Mouse (Mus musculus) frontal cortex, adult 2 months (tissue): ENCODE measurements at regions not wholly inside any gene's neighbourhood (a gene's known extent, or its start where the extent isn't known, plus 50 kb on each side); places are given as distances from the start of the nearest gene placed in this dataset.

Experiments used
- DNase-seq, 2 experiments: peaks; one replicate each; pipeline ENCODE4 v3.0.0; 2022; ENCODE audit warnings: low spot score in 1 of 2; ENCODE audit errors: extremely low spot score in 1 of 2

- DNase-seq, result no peak
These were observed 273.5 kb downstream of the Mex3b start for GRCm38 (mm10) chr7:83140658-83141057.

DNA sequence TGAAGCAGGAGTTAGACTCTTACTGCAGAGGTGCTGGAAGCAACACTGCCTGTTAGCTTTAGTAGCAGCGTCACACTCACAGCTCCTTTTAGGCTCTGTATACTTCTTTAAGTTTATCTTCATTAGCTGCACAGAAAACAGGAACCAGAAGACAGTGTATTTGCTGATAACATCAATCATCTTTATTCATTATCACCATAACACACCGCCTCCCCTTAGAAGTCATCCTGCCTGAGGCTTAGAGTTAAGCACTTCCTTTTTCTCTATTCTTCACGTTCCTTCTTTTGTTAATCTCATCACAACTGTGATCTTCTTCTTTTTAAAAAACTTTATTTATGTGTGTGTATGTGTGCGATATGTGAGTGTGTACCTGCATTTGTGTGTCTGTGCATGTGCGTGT is 276.9 kb downstream of the Mex3b start:
- DNase-seq, result no peak

GRCm38 (mm10) chr7:83145551-83145950 is 278.4 kb downstream of the Mex3b start:
- DNase-seq, result peak; percentile 16 to 18

DNA sequence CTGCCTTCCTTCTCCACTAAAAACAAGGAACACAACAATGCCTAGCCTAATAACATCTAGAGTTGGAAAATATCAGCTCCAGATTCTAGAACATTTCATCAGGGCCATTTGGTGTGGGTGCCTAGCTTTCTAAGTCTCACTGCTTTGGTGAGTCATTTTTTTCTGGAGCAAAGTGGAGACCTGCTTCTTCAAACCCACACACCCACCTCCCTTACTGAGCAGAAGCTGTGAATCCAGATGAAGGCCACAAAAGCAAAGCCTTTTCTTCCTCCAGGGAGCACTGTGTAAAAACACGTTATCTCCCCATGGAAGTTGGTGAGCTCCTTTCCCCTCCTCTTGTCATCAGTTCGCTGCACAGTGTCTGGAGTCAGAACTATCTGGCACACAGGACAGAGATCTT is 294.1 kb downstream of the Mex3b start:
- DNase-seq, result peak; percentile 20 to 58

GRCm38 (mm10) chr7:83162868-83163267 is 295.7 kb downstream of the Mex3b start:
- peak in 1 of 2 experiments; percentile 28 for DNase-seq

DNA sequence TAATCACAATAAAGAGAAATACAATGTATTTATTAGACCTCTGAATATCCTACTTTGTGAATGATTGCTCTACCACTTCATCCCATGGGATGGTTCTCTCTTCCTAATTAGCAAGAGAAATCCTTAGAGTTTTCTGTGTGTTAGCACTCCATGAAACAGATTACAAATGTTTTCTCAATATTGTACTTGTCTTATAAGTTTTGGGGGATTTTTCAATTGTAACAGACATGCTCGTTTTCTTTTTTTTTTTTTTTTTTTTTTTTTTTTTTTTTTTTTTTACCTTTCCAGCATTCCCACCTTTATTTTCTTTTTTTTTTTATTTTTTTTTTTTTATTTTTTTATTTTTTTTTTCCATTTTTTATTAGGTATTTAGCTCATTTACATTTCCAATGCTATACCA is 312.3 kb downstream of the Mex3b start:
- no peak for DNase-seq

GRCm38 (mm10) chr7:83186341-83186740 is 319.2 kb downstream of the Mex3b start:
- no peak for DNase-seq

DNA sequence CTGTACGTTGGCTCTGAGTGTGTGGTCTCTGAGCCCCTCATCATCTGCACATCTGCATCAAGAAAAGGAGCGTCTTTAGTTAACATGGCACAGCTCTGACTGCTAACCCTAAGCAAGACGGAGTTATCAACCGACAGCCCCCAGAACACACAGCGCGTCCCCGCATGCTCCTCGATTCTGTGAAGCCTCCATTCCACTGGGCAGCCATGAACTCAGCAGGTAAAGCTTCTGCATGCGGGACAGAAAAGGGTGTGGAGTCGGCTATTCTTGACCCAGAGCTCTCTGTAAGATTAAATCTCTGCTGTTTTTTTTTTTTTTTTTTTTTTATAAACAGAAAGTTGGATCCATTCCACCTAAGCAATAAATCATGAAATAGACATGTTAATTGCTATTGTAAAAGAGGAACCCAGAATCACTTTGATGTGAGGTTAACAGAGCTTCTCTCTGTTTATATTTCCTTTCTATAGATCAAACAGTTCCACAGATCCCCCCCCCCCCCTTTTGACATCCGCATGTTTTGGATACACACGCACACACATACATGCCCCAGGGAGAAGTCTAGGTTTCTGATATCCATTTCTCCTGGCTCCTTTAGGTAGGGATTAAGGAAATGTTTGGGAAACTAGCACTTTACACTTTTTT is 328.9 kb downstream of the Mex3b start:
- no peak for DNase-seq

- DNase-seq, result peak in 1 of 2 experiments; percentile 37
These were observed 330.4 kb downstream of the Mex3b start for GRCm38 (mm10) chr7:83197490-83197889.

DNA sequence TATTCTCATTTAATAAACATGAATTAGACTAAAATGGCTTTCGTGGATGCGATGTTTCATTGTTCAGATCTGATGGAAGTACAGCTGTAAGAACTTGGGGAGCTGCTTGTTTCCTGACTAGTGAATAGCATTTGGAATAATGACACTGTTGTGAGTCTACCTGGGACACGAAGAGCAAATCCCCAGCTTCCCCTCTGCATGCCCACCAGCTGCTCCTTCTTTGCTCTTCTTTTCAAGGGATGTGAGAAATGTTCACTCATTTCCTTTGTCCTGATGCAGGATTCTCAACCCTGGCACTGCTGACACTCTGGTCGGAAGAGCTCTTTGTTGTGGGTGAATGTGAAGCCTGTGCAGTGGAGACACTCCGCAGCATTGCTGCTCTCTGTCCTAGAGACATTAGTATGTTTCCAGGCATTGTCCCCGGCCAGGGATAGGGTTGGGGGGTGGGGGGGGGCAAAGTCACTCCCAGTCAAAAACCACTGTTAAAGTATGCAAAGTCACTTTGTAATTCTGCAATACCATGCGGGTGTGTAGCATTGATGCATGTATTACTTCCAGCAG is 334.1 kb downstream of the Mex3b start:
- no peak for DNase-seq

DNA sequence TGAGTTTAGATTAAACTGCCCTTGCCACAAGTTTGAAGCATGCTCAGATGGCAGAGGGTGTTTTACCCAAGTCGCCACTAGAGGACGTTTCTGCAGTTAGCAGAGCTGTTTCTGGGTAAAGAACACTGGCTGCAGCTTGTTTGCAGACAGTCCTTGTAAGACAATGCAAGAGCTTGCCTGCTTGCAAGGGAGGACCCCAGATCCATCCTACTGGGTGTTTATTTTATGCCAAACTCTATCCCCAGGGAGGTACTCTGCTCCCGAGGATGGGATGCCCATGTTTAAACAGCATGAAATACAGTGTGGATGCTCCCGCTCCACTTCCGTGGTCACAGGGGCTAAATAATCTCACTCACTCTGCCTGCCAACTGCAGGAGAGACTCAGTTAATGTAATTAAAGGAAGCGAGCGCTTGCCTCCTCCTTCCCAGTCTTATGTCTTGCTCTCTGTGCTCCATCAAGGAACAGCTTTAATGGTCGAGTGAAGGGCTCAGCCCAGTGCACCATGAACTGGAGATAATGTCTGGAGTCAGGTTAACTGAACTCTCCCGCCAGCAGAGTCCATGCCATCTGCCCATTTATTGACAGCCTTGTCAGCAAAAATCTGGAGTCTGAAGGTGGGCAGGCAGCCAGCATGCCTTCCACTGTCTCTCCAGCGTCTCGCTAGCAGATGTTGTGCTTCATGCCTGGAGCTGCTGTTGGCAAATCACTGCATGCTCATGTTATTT is 334.8 kb downstream of the Mex3b start:
- DNase-seq, result peak; percentile 29 to 81

- no peak for DNase-seq
These were observed 336.3 kb downstream of the Mex3b start for GRCm38 (mm10) chr7:83203311-83204012.

- no peak for DNase-seq
These were observed 336.9 kb downstream of the Mex3b start for GRCm38 (mm10) chr7:83204013-83204365.

- DNase-seq, result no peak
These were observed 337.6 kb downstream of the Mex3b start for GRCm38 (mm10) chr7:83204701-83205100.

DNA sequence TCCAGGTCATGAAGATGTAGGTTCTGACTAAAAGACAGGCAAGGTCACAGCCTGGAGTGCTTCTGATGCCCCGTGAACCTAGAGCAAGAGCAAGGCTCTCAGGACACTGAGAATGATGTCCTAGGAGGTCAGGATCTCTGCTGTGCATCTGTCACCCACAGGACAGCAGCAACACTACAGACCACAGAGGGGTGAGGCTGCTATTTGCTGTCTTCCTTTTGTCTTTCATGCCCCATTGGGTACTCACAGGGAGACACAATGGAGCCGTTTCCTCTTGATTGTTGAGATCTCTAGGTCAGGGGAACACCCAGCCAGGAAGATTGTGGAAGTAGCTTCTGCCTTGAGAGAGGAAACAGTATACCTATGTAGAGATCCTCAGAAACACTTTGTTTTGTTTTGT is 339.9 kb downstream of the Mex3b start:
- no peak for DNase-seq

DNA sequence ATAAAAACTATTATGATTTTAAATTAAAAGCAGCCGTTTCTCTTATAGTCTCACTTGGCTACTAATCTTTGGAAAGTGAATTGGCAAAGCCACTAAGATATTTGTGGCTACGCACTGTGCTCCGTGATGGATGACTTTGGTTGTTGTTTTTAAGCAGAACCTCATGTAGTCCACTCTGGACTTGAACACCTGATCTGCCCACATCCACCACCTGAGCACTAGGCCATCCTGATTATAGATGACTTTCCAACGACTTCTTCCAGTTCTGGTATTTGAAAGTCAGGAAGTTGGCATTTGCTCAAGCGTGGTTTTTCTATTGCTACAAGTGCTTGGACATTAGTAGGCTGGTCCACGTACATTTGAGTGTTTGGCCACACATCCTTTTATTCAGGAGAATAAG is 344.5 kb downstream of the Mex3b start:
- no peak for DNase-seq

DNA sequence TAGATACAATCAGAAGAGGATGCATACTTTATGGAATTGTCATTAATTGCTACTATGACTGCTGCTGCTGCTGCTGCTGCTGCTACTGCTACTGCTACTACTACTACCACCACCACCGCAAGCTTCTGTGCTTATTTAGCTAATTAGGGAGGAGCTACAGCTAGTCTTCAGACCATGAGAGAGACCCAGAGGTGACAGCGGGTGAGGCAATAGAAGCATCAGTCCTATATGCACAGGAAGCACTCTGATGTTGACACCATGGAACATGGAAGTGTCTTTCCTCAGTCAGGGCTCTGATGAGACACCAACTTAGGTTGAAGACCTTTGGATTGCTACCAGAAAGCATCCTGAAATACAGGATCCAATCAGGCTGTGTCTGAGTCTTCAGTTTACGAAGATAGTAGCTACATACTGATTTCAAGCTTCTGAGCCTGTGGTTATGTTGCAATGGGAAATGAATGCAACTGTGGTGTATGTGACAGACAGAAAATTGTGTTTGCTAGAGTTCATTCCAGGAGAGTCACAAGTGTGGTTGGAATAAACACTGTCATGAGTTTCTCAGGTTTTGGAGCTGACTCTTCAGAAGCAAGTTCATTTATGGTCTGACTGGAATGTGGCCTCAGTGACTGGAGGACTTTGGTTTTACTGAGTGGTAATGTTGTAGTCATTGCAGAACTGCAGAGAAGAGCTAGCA is 355.0 kb downstream of the Mex3b start:
- DNase-seq, result no peak

DNA sequence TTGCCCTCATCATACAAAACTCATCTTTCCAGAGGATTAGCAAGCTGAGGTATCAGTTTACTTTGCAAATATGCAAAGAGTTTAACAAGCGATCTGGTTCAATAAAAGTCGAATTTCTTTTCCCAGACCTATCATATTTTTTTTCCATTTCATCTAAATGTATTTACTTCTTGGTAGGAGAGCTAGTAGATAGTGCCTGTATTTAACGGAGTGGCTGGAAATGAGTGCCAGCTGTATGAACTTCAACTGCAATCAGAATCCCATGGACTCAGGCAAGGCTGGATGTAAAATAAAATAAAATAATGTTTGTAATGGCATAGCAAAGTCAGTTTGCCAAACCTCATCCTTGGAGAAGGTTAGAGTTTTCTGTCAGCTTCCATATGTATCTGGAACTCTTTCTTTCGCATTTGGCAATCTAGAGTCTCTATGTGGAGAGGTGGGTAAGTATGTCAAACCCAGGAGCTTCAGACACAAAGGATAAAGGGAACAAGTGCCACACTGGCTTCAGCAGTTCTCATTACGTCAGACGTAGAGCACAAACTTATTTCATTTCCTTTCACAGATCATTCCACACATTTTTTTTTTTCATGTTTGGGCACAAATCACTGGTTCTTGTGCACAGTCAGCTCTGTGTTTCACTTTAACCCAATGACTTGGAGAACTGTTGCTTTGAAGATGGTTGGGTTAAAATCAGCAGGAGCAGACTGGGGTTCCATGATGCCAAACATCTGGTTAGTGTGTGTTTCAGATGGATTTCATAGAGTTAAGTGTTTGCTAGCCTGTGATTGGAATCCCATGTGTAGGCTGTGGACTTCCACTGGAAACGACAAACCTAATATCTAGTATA is 357.2 kb upstream of the Tmc3 start:
- no peak for DNase-seq

DNA sequence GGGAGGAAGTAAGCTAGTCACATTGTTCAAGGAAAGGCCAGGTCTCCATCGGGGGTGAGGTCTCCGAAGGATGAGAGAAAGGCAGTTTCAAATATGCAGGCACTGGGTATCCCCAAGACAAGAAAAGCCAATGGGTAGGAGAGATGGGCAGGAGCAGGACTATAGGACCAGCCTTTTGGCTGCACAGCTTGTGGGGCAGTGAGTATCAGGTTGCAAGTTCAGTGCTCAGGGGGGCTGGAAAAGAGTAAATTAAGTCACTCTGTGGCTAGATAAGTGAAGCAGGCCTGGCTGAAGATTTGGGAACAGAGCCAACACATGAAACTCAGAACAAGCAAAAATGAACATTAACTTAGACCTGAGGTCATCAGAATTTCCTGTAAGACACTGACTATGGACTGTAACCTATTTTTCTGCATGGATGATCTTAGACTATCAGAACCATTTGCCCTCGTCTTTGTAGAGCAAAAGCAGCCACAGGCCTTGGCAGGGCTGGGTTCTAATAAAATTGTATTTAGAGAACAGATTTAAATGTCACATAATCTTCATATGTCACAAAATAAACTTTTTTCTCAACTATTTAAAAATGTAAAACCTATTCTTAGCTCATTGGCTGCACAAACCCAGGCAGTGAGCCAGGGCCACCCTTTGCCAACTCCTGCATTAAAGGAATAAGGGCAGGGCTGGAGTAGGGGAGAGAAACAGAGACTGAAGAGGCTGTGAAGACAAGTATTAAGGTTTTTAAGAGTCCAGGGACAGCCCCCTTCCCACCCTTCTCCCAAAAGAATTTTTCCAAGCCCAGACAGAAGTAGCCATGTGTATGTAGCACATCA is 354.0 kb upstream of the Tmc3 start:
- DNase-seq, result peak; percentile 15 to 58
